Comparison of ENCODE assay signal across 13 mouse cellular contexts in genomic region chr10:96956449-96956834, GRCm38 (mm10).
DNase-seq lines count a peak whose midpoint lies in the region; ATAC-seq and TF ChIP-seq lines count a peak whose summit lies in the region.
"Had no signal": no experiment of that assay in that cellular context is flagged by ENCODE, and none has a peak within 500 bp of the region (broad histone marks: within the 10 kb centered on the region; RNA-seq: fewer than 3 reads in every experiment).

No protein-coding gene starts in this region.

- 72% methylated on average over 5 of the region's 5 CpGs for WGBS in embryonic facial prominence, embryonic 14.5 days
- 22% methylated on average over 5 of the region's 5 CpGs for WGBS in forebrain, embryonic 12.5 days
- 22% methylated on average over 5 of the region's 5 CpGs for whole genome bisulfite sequencing in hindbrain, embryonic 14.5 days
- WGBS in neural tube, embryonic 13.5 days = 20% methylated on average over 5 of the region's 5 CpGs
- 87% methylated on average over 5 of the region's 5 CpGs for WGBS in liver, postnatal 0 days (ENCODE audit: insufficient replicate concordance)

- no peaks in the 10 kb centered on the region for H3K27me3 ChIP-seq in embryonic facial prominence, embryonic 14.5 days (replicated peaks; ENCODE audit: control insufficient read depth, insufficient read depth, low read length)
- H3K27me3 ChIP-seq in forebrain, embryonic 12.5 days = no peaks in the 10 kb centered on the region
- H3K27me3 ChIP-seq in hindbrain, embryonic 14.5 days (ENCODE audit: control insufficient read depth, insufficient read depth, low read length) = no peaks in the 10 kb centered on the region
- H3K27me3 ChIP-seq in neural tube, embryonic 13.5 days = no peaks in the 10 kb centered on the region
- no peaks in the 10 kb centered on the region for H3K27me3 ChIP-seq in liver, postnatal 0 days (ENCODE audit: insufficient read depth, low read length)
- H3K27me3 ChIP-seq: limb, embryonic 12.5 days had no signal

- peaks cover 15% of the 10 kb centered on the region for H3K4me1 ChIP-seq in embryonic facial prominence, embryonic 14.5 days (ENCODE audit: control insufficient read depth, insufficient read depth, low read length)
- H3K4me1 ChIP-seq in forebrain, embryonic 12.5 days = peaks cover 20% of the 10 kb centered on the region
- peaks cover 24% of the 10 kb centered on the region for H3K4me1 ChIP-seq in hindbrain, embryonic 14.5 days (replicated peaks; ENCODE audit: control insufficient read depth, insufficient read depth, low read length)
- H3K4me1 ChIP-seq in neural tube, embryonic 13.5 days (replicated peaks) = peaks cover 24% of the 10 kb centered on the region
- H3K4me1 ChIP-seq in liver, postnatal 0 days (ENCODE audit: insufficient read depth) = no peaks in the 10 kb centered on the region

- peak overlapping the region; percentile 47 for H3K4me2 ChIP-seq in embryonic facial prominence, embryonic 14.5 days (ENCODE audit: low read depth, low read length)
- peak overlapping the region; percentile 48 for H3K4me2 ChIP-seq in forebrain, embryonic 12.5 days
- H3K4me2 ChIP-seq in hindbrain, embryonic 14.5 days (replicated peaks) = peak overlapping the region; percentile 38
- H3K4me2 ChIP-seq in neural tube, embryonic 13.5 days = peak overlapping the region; percentile 44
- no peak overlapping the region for H3K4me2 ChIP-seq in liver, postnatal 0 days (ENCODE audit: low read depth, low read length)

- H3K36me3 ChIP-seq in embryonic facial prominence, embryonic 14.5 days (ENCODE audit: control insufficient read depth, insufficient read depth, low read length) = no peaks in the 10 kb centered on the region
- H3K36me3 ChIP-seq in forebrain, embryonic 12.5 days (replicated peaks) = no peaks in the 10 kb centered on the region
- H3K36me3 ChIP-seq in hindbrain, embryonic 14.5 days (replicated peaks; ENCODE audit: control insufficient read depth, insufficient read depth) = no peaks in the 10 kb centered on the region
- no peaks in the 10 kb centered on the region for H3K36me3 ChIP-seq in neural tube, embryonic 13.5 days
- H3K36me3 ChIP-seq in liver, postnatal 0 days (replicated peaks; ENCODE audit: insufficient read depth, low read length) = no peaks in the 10 kb centered on the region
- H3K36me3 ChIP-seq: limb, embryonic 12.5 days had no signal

- H3K27ac ChIP-seq in embryonic facial prominence, embryonic 14.5 days (replicated peaks; ENCODE audit: low read depth, low read length) = no peak overlapping the region
- H3K27ac ChIP-seq in forebrain, embryonic 12.5 days = peak overlapping the region; percentile 80; the same call in 1 of the 2 replicates
- H3K27ac ChIP-seq in hindbrain, embryonic 14.5 days = peak overlapping the region; percentile 72
- H3K27ac ChIP-seq in neural tube, embryonic 13.5 days (replicated peaks) = peak overlapping the region; percentile 82
- no peak overlapping the region for H3K27ac ChIP-seq in liver, postnatal 0 days (ENCODE audit: low read depth)
- H3K27ac ChIP-seq: gastrocnemius, adult 2 months; limb, embryonic 12.5 days had no signal

- no peak overlapping the region for H3K4me3 ChIP-seq in embryonic facial prominence, embryonic 14.5 days (ENCODE audit: low read depth, low read length)
- H3K4me3 ChIP-seq in forebrain, embryonic 12.5 days (replicated peaks) = no peak overlapping the region
- H3K4me3 ChIP-seq in hindbrain, embryonic 14.5 days (replicated peaks; ENCODE audit: low read length) = no peak overlapping the region
- H3K4me3 ChIP-seq in neural tube, embryonic 13.5 days = peak overlapping the region; percentile 10; the same call in 1 of the 2 replicates
- no peak overlapping the region for H3K4me3 ChIP-seq in liver, postnatal 0 days (ENCODE audit: low read depth, low read length)
- H3K4me3 ChIP-seq: limb, embryonic 12.5 days had no signal

- no peak for TF ChIP-seq CTCF in liver, postnatal 0 days (IDR thresholded peaks at IDR 0.05; ENCODE audit: low read depth)

- DNase-seq in embryonic facial prominence, embryonic 14.5 days (ENCODE audit: low spot score) = no peak
- DNase-seq in hindbrain, embryonic 14.5 days (ENCODE audit: low spot score) = no peak
- DNase-seq in liver, postnatal 0 days = no peak
- DNase-seq in urinary bladder, postnatal 25 days (ENCODE audit: low spot score) = no peak
- DNase-seq in frontal cortex, postnatal 36 days (ENCODE audit: low spot score in 2 of 2) = no peak
- DNase-seq: gastrocnemius, adult 2 months; heart, postnatal 36 days; kidney, adult 11 months; kidney, postnatal 36 days had no signal

- no peak for ATAC-seq in embryonic facial prominence, embryonic 14.5 days (ENCODE audit: low read depth)
- peak; percentile 45 for ATAC-seq in forebrain, embryonic 12.5 days (ENCODE audit: low FRiP score)
- ATAC-seq in hindbrain, embryonic 14.5 days (ENCODE audit: low FRiP score) = no peak
- ATAC-seq in neural tube, embryonic 13.5 days (ENCODE audit: low read depth) = peak; percentile 51; the same call in 1 of the 2 replicates
- no peak for ATAC-seq in liver, postnatal 0 days
- ATAC-seq: activated CD4-positive, CD25-positive, alpha-beta regulatory T cell, adult 4 months had no signal

- no peaks in the 10 kb centered on the region for H3K9me3 ChIP-seq in embryonic facial prominence, embryonic 14.5 days (ENCODE audit: control insufficient read depth, low read length)
- no peaks in the 10 kb centered on the region for H3K9me3 ChIP-seq in forebrain, embryonic 12.5 days
- no peaks in the 10 kb centered on the region for H3K9me3 ChIP-seq in hindbrain, embryonic 14.5 days (ENCODE audit: control insufficient read depth, low read length)
- H3K9me3 ChIP-seq in neural tube, embryonic 13.5 days = no peaks in the 10 kb centered on the region
- no peaks in the 10 kb centered on the region for H3K9me3 ChIP-seq in liver, postnatal 0 days (ENCODE audit: low read length)
- H3K9me3 ChIP-seq: limb, embryonic 12.5 days had no signal

- TF ChIP-seq EP300 in liver, postnatal 0 days (IDR thresholded peaks at IDR 0.05; ENCODE audit: low read depth) = no peak

- no peak overlapping the region for H3K9ac ChIP-seq in embryonic facial prominence, embryonic 14.5 days (ENCODE audit: low read depth, low read length)
- no peak overlapping the region for H3K9ac ChIP-seq in forebrain, embryonic 12.5 days
- no peak overlapping the region for H3K9ac ChIP-seq in hindbrain, embryonic 14.5 days
- H3K9ac ChIP-seq in neural tube, embryonic 13.5 days = no peak overlapping the region
- no peak overlapping the region for H3K9ac ChIP-seq in liver, postnatal 0 days (replicated peaks)
- H3K9ac ChIP-seq: limb, embryonic 12.5 days had no signal

Comparison
In these comparisons a context has a peak if more than half of its experiments do, and no peak if none do; other contexts are left out.
1. ATAC-seq: peak in forebrain, embryonic 12.5 days (single experiment) and neural tube, embryonic 13.5 days (single experiment); none in embryonic facial prominence, embryonic 14.5 days (single experiment), hindbrain, embryonic 14.5 days (single experiment) and liver, postnatal 0 days (single experiment).
2. H3K27ac ChIP-seq: peak in forebrain, embryonic 12.5 days (single experiment), hindbrain, embryonic 14.5 days (single experiment) and neural tube, embryonic 13.5 days (single experiment); none in embryonic facial prominence, embryonic 14.5 days (single experiment) and liver, postnatal 0 days (single experiment).